Mouse (Mus musculus): Measurements from ENCODE around the gene Odf3l2. TPM values are rescaled to one million over a fixed set of nuclear protein-coding genes. Genes with fewer than 3 reads are reported as not detected.

Odf3l2 gene
- total RNA-seq, 2 experiments from 2014 or later, result not detected

DNA sequence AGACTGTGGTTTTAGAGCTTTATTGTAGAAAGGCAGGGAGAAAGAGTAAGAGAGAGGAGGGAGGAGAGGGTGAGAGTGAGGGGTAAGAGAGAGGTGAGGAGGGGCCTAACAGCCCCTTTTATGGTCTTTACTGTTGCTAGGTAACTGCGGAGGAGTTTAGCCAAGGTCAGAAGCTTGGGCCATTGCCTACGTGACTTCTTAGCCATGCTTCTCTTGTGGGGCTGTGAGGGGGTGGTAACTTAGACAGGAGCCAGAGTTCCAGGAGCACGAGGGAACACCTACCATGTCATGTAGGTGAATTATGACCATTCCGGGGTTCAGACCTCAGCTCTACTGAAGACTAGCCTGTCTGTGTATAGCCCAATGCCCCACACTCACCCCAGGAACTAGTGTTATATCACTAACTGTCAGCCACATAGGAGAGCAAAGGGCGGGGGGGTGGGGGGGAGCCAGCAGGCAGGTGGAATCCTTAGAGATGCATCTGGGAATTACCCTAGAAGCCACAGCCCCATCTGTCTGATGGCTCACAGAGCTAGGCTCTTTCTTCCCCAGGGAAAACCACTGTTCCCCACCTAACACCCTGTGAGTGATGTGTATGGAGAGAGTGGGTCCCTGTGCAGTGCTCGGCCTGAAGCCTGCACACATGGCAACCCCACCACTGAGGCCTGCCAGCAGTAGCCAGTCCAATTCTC lies 26.0 kb upstream of the Odf3l2 start:
- DNase-seq (ENCODE audit: low spot score in 2 of 2), result no peak

DNA sequence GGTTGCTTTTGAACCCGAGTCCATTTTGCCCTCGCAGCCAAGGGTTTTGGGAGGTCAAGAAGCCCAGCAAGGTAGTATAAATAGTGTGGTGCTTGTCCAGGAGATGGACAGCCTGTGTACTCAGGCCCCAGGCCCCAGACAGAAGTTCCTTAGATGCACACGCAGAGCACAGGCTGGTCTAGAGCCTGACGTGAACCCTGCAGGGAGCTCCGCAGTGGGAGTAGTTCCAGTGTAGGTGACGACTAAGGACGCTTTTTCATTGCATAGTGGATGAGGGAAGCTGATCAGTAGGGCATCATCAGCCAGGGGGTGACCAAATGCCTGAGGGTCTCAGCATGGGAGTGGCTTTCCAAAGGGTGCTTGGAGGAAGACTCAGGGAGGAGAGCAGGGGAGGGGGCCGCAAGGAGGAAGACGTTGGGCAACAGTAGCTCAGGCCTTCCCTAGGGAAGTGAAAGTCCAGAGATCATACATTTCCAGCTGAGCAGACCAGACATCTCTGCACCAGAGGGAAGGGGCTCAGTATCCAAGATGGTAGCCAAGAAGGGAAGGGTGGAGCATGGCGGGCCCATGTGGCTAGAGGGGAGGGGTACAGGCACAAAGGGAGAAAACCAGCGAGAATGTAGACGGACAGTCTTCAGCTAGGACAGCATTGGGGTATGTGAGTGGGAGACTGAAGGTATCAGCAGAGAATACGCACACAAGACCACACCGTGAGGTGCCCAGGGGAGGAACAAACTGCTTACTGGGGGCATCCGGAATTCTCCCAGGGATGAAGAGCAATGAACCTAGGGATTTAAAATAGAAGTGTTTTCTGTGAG lies 24.7 kb upstream of the Odf3l2 start:
- DNase-seq (ENCODE audit: low spot score in 2 of 2), result no peak

- peak; percentile 67 to 78 for DNase-seq (ENCODE audit: low spot score in 2 of 2)
These were observed 24.1 kb upstream of the Odf3l2 start for GRCm38 (mm10) chr10:79669576-79670057.

GRCm38 (mm10) chr10:79668771-79669575 lies 23.4 kb upstream of the Odf3l2 start, which contains the start of gene Tpgs1:
Gene Tpgs1 (plus strand): TSS chr10:79669369.
- DNase-seq (ENCODE audit: low spot score in 2 of 2), result peak; percentile 85 to 86

DNA sequence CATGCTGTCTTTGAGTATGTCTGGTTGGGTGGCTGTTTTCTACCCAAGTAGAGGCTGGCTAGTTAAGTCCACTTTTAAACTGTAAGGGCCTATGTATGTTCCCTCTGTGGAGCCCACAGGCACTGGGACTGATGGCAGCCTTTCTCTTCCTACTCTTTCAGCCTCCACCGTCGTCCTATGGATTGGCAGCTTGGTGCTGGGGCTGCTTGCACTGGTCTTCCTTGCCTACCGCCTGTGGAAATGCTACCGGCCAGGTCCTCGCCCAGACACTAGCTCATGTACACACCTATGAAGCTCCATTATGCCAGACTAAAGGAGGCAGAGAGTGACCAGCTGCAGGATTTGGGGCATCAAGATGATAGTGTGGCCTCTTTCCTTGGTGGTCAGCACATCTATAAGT lies 22.5 kb upstream of the Odf3l2 start:
- no peak for DNase-seq (ENCODE audit: low spot score in 2 of 2)

- DNase-seq (ENCODE audit: low spot score in 2 of 2), result no peak
These were observed 21.0 kb upstream of the Odf3l2 start for GRCm38 (mm10) chr10:79666493-79666892.

- DNase-seq (ENCODE audit: low spot score in 2 of 2), result no peak
These were observed 19.5 kb upstream of the Odf3l2 start for GRCm38 (mm10) chr10:79665051-79665450.

- peak; percentile 59 to 68 for DNase-seq (ENCODE audit: low spot score in 2 of 2)
These were observed 18.7 kb upstream of the Odf3l2 start, which contains the start of gene Madcam1 for GRCm38 (mm10) chr10:79664131-79664665. Gene Madcam1 (plus strand): TSS chr10:79664559.

- DNase-seq (ENCODE audit: low spot score in 2 of 2), result no peak
These were observed 16.3 kb upstream of the Odf3l2 start for GRCm38 (mm10) chr10:79661861-79662260.

- DNase-seq (ENCODE audit: low spot score in 2 of 2), result no peak
These were observed 14.8 kb upstream of the Odf3l2 start for GRCm38 (mm10) chr10:79660298-79660697.

GRCm38 (mm10) chr10:79658829-79659228 lies 13.3 kb upstream of the Odf3l2 start:
- no peak for DNase-seq (ENCODE audit: low spot score in 2 of 2)

DNA sequence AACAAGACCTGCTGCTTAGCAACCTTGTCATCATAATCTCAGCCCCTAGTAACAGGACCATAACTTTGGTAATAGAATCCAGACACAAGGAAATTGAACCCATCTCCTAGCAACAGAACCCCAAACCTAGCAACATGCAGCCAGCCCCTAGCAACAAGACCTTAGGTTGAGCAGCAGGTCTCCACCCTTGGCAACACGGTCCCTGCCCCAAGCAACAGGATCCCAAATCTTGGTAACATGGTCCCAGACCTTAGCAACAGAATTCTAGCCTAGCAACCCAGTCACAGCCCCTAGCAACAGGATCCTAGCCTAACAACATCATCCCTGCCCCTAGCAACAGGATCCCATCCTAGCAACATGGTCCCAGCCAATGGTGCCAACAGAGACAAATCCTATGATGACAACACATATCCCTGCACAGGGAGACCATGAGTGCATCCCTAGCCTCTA lies 9.4 kb upstream of the Odf3l2 start:
- no peak for DNase-seq (ENCODE audit: low spot score in 2 of 2)

- DNase-seq (ENCODE audit: low spot score in 2 of 2), result no peak
These were observed 7.3 kb upstream of the Odf3l2 start for GRCm38 (mm10) chr10:79652789-79653188.

- DNase-seq (ENCODE audit: low spot score in 2 of 2), result peak; percentile 67 to 68
These were observed 3.7 kb upstream of the Odf3l2 start for GRCm38 (mm10) chr10:79649070-79649751.

- peak in 1 of 2 experiments; percentile 13 for DNase-seq (ENCODE audit: low spot score in 2 of 2)
These were observed 6.9 kb downstream of the Odf3l2 start for GRCm38 (mm10) chr10:79638486-79639204.

DNA sequence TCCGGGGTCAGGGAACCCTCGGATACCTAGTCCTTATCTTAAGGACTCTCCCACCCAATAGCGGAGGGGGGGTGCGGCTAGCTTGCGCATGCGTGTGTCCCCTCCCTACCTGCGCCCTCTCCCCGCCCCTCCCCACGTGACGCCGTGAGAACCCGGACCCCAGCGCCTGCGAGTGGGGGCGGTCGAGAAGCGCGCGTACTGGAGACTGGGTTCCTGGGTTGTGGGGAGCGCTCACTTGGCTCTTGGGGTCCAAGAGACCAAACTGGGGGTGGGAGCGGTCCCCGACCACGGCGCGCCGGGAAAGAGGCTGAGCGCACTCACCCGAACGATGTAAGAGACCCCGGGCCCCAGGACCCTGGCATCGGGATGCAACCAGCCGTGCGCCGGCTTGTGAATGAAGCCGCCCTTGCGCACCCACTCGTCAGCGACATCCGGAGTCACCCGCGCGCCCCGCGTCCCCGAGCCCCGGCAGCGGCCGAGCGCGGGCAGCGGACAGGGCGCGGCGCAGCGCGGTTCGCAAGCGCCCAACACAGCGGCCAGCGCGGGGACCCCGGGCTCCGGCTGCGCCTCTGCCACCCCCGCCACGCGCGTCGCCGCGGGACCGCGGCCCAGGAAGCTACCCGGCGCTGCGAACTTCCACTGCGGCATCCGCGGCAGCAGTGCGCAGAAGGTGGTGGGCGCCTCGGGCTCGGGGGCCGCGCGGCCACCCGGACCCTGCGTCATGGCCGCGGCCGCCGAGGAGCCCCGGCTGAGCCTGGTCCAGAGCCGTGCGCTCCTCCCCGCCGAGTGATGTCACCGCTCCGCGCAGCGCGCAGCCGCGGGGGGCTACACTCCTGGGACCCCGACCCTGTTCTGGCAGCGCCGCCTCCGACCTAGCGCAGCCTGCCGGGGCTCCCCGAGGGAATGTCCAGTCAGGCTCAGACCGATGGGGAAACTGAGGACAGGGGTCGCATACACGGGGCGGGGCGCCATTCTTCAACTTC lies 8.1 kb downstream of the Odf3l2 start, which contains the start of gene Shc2:
TSS of gene Shc2 (minus strand) at position 791 of the 983 bp plus-strand sequence.
- DNase-seq (ENCODE audit: low spot score in 2 of 2), result peak in 1 of 2 experiments; percentile 11

DNA sequence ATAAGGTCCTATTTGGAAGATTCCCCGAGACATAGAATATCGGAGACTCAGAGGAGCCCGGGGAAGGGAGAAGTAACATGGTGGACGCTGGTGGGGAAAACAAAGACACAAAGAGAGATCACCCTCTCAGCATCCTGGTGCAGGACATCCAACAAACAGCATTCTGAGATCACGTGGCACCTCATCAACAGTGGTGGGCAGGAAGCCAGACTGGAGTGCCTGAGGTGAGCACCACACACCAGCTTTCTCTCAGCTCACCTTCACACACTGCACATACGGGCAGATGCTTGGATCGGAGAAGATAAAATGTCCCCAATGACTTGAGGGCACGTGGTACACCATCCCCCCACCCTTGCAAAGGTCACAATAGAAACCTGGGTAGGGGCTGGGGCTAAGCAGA lies 9.3 kb downstream of the Odf3l2 start:
- no peak for DNase-seq (ENCODE audit: low spot score in 2 of 2)

All from adrenal gland, adult 18-20 months (tissue).